Mouse (Mus musculus): ENCODE results near the gene Ern1. TPM values are rescaled to one million over a fixed set of nuclear protein-coding genes. Genes with fewer than 3 reads are reported as not detected.
A peak's percentile ranks its signal among the peaks of the same experiment; 100 is the strongest.
"Not testable (repeated sequence)": the region's sequence is repeated elsewhere in the genome, so short reads cannot be mapped to it uniquely, and the experiment has no call there.

The Ern1 gene
- polyA plus RNA-seq, 1 experiment from 2014 or later: 5.4 TPM

- no peak for DNase-seq (ENCODE audit: low spot score)
- Histone ChIP-seq H3K27ac (ENCODE audit: low read length) (no peak overlapping the region), H3K36me3 (ENCODE audit: insufficient read depth, low read length) (peaks cover 39% of the 10 kb centered on the region), H3K9ac (replicated peaks; ENCODE audit: low read depth) (no peak overlapping the region), H3K4me3 (ENCODE audit: low read depth, low read length) (no peak overlapping the region), H3K4me2 (replicated peaks; ENCODE audit: low read depth, low read length) (no peak overlapping the region), H3K4me1 (ENCODE audit: insufficient read depth, low read depth, low read length) (no peaks in the 10 kb centered on the region), H3K27me3 (replicated peaks; ENCODE audit: insufficient read depth, low read length) (no peaks in the 10 kb centered on the region), H3K9me3 (ENCODE audit: low read length) (no peaks in the 10 kb centered on the region)
- WGBS: 91% methylated on average over 8 of the region's 8 CpGs
- no peak for TF ChIP-seq EP300 (IDR thresholded peaks at IDR 0.05)
- TF ChIP-seq CTCF (IDR thresholded peaks at IDR 0.05): no peak
- ATAC-seq: no peak
Measured at GRCm38 (mm10) chr11:106398481-106398880, 89.2 kb downstream of the Ern1 start.

DNA sequence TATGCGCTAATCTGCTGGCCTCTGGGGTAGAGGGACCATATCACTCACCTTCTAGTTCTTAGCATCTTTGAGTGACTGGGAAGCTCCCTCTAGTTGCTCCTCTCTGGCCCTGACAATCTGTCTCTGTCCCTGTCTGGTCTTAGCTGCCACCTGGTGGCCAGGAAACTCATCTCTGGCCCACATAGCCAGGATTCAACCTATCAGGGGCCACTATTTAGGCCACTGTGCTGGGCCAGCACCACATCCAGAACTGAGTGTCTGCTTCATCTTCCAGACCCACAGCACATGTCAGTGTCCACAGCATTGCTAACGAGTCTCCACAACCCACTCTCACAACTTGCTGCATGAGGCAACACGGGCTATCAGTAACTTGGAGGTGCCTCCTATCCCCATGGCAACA is 90.0 kb downstream of the Ern1 start:
- H3K27ac ChIP-seq (ENCODE audit: low read length): no peak overlapping the region
- H3K4me2 ChIP-seq (replicated peaks; ENCODE audit: low read depth, low read length): no peak overlapping the region
- H3K4me1 ChIP-seq (ENCODE audit: insufficient read depth, low read depth, low read length): no peaks in the 10 kb centered on the region
- no peaks in the 10 kb centered on the region for H3K27me3 ChIP-seq (replicated peaks; ENCODE audit: insufficient read depth, low read length)
- DNase-seq (ENCODE audit: low spot score) (no peak), ATAC-seq (no peak)
- TF ChIP-seq CTCF (IDR thresholded peaks at IDR 0.05) (peak; percentile 53), EP300 (IDR thresholded peaks at IDR 0.05) (no peak)
- no peak overlapping the region for H3K4me3 ChIP-seq (ENCODE audit: low read depth, low read length)
- 85% methylated on average over 3 of the region's 3 CpGs for WGBS
- no peak overlapping the region for H3K9ac ChIP-seq (replicated peaks; ENCODE audit: low read depth)
- peaks cover 30% of the 10 kb centered on the region for H3K36me3 ChIP-seq (ENCODE audit: insufficient read depth, low read length)
- H3K9me3 ChIP-seq (ENCODE audit: low read length): no peaks in the 10 kb centered on the region

GRCm38 (mm10) chr11:106394055-106394454 is 93.6 kb downstream of the Ern1 start:
- not testable (repeated sequence) for H3K9me3 ChIP-seq (ENCODE audit: low read length); ATAC-seq; H3K4me1 ChIP-seq (ENCODE audit: insufficient read depth, low read depth, low read length); DNase-seq (ENCODE audit: low spot score); H3K4me3 ChIP-seq (ENCODE audit: low read depth, low read length); H3K27ac ChIP-seq (ENCODE audit: low read length); H3K4me2 ChIP-seq (replicated peaks; ENCODE audit: low read depth, low read length); H3K27me3 ChIP-seq (replicated peaks; ENCODE audit: insufficient read depth, low read length); H3K9ac ChIP-seq (replicated peaks; ENCODE audit: low read depth)
- H3K36me3 ChIP-seq (ENCODE audit: insufficient read depth, low read length): peaks cover 10% of the 10 kb centered on the region; the same call in 1 of the 2 replicates
- 79% methylated on average over 2 of the region's 2 CpGs for WGBS

GRCm38 (mm10) chr11:106393331-106393616 is 94.4 kb downstream of the Ern1 start:
- Histone ChIP-seq H3K27ac (ENCODE audit: low read length) (no peak overlapping the region), H3K9ac (replicated peaks; ENCODE audit: low read depth) (no peak overlapping the region), H3K9me3 (ENCODE audit: low read length) (no peaks in the 10 kb centered on the region), H3K36me3 (ENCODE audit: insufficient read depth, low read length) (peaks cover 5% of the 10 kb centered on the region; the same call in 1 of the 2 replicates), H3K27me3 (replicated peaks; ENCODE audit: insufficient read depth, low read length) (no peaks in the 10 kb centered on the region), H3K4me1 (ENCODE audit: insufficient read depth, low read depth, low read length) (no peaks in the 10 kb centered on the region), H3K4me3 (ENCODE audit: low read depth, low read length) (no peak overlapping the region), H3K4me2 (replicated peaks; ENCODE audit: low read depth, low read length) (no peak overlapping the region)
- 46% methylated on average over 4 of the region's 4 CpGs for WGBS
- DNase-seq (ENCODE audit: low spot score) (no peak), ATAC-seq (no peak)
- TF ChIP-seq EP300 (IDR thresholded peaks at IDR 0.05) (no peak), CTCF (IDR thresholded peaks at IDR 0.05) (no peak)

DNA sequence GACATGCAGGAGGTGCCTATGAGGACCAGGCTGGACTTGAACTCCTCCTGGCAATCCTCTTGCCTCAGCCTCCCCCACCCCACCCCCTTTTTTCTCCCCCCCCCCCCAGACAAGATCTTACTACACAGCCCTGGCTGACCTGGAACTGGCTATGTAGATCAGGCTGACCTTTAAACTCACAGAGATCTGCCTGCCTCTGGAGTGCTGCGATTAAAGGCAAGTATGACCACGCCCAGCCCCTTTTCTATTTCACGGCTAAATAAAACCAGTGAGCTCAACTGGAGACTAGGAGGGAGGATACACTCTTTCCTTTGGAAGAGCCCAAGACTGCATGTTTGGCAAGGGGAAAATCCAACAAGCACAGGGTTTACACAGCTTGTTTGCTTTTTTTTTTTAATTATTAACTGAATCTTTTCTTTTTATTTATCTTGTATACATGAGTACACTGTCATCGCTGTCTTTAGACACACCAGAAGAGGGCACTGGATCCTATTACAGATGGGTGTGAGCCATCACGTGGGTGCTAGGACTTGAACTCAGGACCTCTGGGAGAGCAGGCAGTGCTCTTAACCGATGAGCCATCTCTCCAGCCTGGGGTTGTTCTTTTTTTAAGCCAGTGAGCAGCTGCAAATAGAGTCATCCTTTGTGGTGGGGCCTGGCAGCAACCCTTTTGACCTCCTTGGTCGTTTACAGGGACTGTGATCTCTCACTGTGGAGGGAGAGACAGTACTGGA is 94.9 kb downstream of the Ern1 start:
- WGBS: 59% methylated on average over 7 of the region's 7 CpGs
- H3K36me3 ChIP-seq (ENCODE audit: insufficient read depth, low read length): 0 out of 2 replicates have a peak, but pooled peaks cover 3% of the 10 kb centered on the region
- no peaks in the 10 kb centered on the region for H3K27me3 ChIP-seq (replicated peaks; ENCODE audit: insufficient read depth, low read length)
- no peak overlapping the region for H3K4me2 ChIP-seq (replicated peaks; ENCODE audit: low read depth, low read length)
- DNase-seq (ENCODE audit: low spot score) (no peak), ATAC-seq (no peak)
- no peak for TF ChIP-seq CTCF (IDR thresholded peaks at IDR 0.05)
- TF ChIP-seq EP300 (IDR thresholded peaks at IDR 0.05): no peak
- H3K9me3 ChIP-seq (ENCODE audit: low read length): no peaks in the 10 kb centered on the region
- no peak overlapping the region for H3K4me3 ChIP-seq (ENCODE audit: low read depth, low read length)
- no peak overlapping the region for H3K27ac ChIP-seq (ENCODE audit: low read length)
- H3K9ac ChIP-seq (replicated peaks; ENCODE audit: low read depth): no peak overlapping the region
- H3K4me1 ChIP-seq (ENCODE audit: insufficient read depth, low read depth, low read length): no peaks in the 10 kb centered on the region

- 29% methylated on average over 6 of the region's 6 CpGs for WGBS
- Histone ChIP-seq H3K9ac (replicated peaks; ENCODE audit: low read depth) (no peak overlapping the region), H3K27me3 (replicated peaks; ENCODE audit: insufficient read depth, low read length) (no peaks in the 10 kb centered on the region), H3K36me3 (ENCODE audit: insufficient read depth, low read length) (0 out of 2 replicates have a peak, but pooled peaks cover 3% of the 10 kb centered on the region), H3K4me3 (ENCODE audit: low read depth, low read length) (no peak overlapping the region), H3K27ac (ENCODE audit: low read length) (peak overlapping the region; percentile 4; the same call in 1 of the 2 replicates), H3K4me2 (replicated peaks; ENCODE audit: low read depth, low read length) (no peak overlapping the region), H3K4me1 (ENCODE audit: insufficient read depth, low read depth, low read length) (no peaks in the 10 kb centered on the region), H3K9me3 (ENCODE audit: low read length) (no peaks in the 10 kb centered on the region)
- DNase-seq (ENCODE audit: low spot score): peak; percentile 90
- ATAC-seq: peak; percentile 66
- TF ChIP-seq CTCF (IDR thresholded peaks at IDR 0.05) (peak; percentile 97), EP300 (IDR thresholded peaks at IDR 0.05) (no peak)
Measured at GRCm38 (mm10) chr11:106391546-106392188, 96.0 kb downstream of the Ern1 start.
